Mouse (Mus musculus): ENCODE data around the gene Aebp2. TPM values are rescaled to one million over a fixed set of nuclear protein-coding genes. Genes with fewer than 3 reads are reported as not detected.

The Aebp2 gene
- polyA plus RNA-seq, 2 experiments = 23.3 to 67.4 TPM

DNA sequence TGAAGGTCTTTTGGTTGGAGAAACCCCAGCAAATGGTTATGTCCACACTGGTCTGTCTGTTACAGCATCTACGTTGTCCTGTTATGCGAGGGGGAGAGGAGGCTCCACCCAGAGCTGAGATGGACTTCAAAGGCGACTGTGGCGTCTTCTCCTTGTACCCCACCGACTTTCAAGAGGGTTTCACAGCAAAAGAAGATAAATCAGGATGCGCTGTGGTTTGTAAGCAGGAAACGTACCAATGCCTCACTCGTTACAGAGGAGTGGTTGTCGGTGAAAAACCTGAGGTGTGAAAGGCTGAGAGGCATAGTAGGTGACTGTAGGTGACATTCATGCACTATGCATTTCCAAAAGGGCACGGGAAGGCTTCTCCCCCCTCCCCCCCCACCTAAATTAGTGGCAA lies 99.6 kb downstream of the Aebp2 start:
- Histone ChIP-seq H3K36me3 (ENCODE audit: control insufficient read depth, insufficient read depth, low read length) (no peaks in the 10 kb centered on the region), H3K9ac (ENCODE audit: low read depth, low read length, severe bottlenecking) (no peak overlapping the region), H3K27ac (replicated peaks; ENCODE audit: low read depth, low read length) (no peak overlapping the region), H3K9me3 (ENCODE audit: control insufficient read depth, low read length) (no peaks in the 10 kb centered on the region), H3K4me1 (ENCODE audit: control insufficient read depth, insufficient read depth, low read length) (no peaks in the 10 kb centered on the region), H3K4me3 (replicated peaks; ENCODE audit: low read length) (no peak overlapping the region), H3K4me2 (replicated peaks; ENCODE audit: low read depth, low read length, severe bottlenecking) (no peak overlapping the region), H3K27me3 (ENCODE audit: control insufficient read depth, insufficient read depth, low read length) (no peaks in the 10 kb centered on the region)
- ATAC-seq (ENCODE audit: low FRiP score, low read depth) (no peak), DNase-seq (ENCODE audit: low spot score) (no peak)
- TF ChIP-seq POLR2A (IDR thresholded peaks at IDR 0.05; ENCODE audit: borderline replicate concordance, extremely low read depth, insufficient read depth, insufficient read length) = no peak
- WGBS = 68% methylated on average over 10 of the region's 10 CpGs

Other genes with a start within 250 kb of the Aebp2 start
- 74.0 and 87.2 TPM in 2 replicates for gene Plekha5, start 198.6 kb upstream of the Aebp2 start, polyA plus RNA-seq (2012; rRNA removed)
- 50.8 and 59.9 TPM in 2 replicates for gene Plekha5, start 198.6 kb upstream of the Aebp2 start, polyA plus RNA-seq (2014; fragmentation: Nextera tagmentation; extraction: Ambion mirVana)
- gene Gm11077, start 106.6 kb downstream of the Aebp2 start, polyA plus RNA-seq (2012; rRNA removed) = not detected in 2 replicates
- not detected in 2 replicates for gene Gm11077, start 106.6 kb downstream of the Aebp2 start, polyA plus RNA-seq (2014; fragmentation: Nextera tagmentation; extraction: Ambion mirVana)

Data from limb, embryonic 14.5 days (tissue).